Mouse (Mus musculus) adrenal gland, postnatal 0 days (tissue): ENCODE measurements around the gene Amd2. TPM values are rescaled to one million over a fixed set of nuclear protein-coding genes. Genes with fewer than 3 reads are reported as not detected.

Experiments
- polyA plus RNA-seq: library from polyadenylated mRNA; unstranded; fragments of >200 nt; fragmentation: Nextera tagmentation; extraction: Ambion mirVana; gene quantifications from 2 replicates; pipeline ENCODE4 v1.2.1, GENCODE M21; 2015

Amd2 gene
- 1.2 and 3.0 TPM in 2 replicates for polyA plus RNA-seq

DNA sequence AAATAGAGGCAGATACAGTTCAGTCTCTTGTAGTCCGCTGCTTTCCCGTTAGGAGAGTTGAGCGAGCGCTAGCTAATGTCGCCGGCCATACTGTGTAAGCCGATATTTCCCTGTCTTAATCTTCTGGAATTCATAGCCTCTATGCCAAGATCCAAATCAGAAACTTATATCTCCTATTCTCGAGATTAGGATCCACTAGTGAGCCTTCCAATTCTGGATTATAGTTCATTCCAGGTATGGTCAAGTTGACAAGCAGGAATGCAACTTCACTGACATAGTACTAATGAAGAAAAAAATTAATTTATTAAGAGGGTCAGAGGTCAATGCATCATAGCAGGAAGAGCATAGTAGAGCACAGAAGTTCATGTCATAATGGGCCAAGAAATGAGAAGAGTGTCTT is at the start of gene Amd2:
TSS of gene Amd2 (minus strand) at position 101 of the 400 bp plus-strand sequence.

